Mouse (Mus musculus) lung, adult 2 months (tissue): Measurements from ENCODE around the gene Simc1.

Experiments used
- CTCF ChIP-seq: fragments of 200-500 bp; IDR thresholded peaks from 2 replicates; pipeline ENCODE4 v1.5.1; 2011; ENCODE audit warnings: mild to moderate bottlenecking, low read length, control low read depth; ENCODE audit not compliant: insufficient read depth
- POLR2A ChIP-seq: fragments of 200-500 bp; IDR thresholded peaks from 2 replicates; pipeline ENCODE4 v1.6.1; 2011; ENCODE audit warnings: low read depth, mild to moderate bottlenecking, control low read depth, low read length, borderline replicate concordance; ENCODE audit errors: extremely low read depth

GRCm38 (mm10) chr13:54565594-54566345, 62.2 kb downstream of the Simc1 start:
- TF ChIP-seq POLR2A (no peak), CTCF (peak; percentile 63)
